8 mouse cellular contexts compared by ENCODE assay signal in the genomic region with DNA sequence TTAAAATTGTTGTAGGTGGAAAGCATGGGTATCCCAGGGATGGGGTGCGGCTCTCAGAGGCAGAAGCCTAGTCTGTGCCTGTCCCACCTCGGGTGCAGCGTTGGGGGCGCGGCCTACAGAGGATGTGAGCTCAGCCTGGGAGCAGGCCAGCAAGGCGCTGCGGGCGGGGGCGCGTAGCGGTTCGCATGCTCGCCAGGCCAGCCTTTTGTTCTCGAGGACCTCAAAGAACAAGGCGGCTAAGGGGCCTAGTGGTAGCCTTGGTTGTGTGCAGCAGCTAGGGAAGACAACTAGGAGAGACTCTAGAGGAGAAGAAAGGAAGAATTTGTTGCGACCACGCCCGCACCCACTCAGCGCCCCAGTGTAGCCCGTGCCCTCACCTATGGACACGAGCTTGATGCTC. TPM values are rescaled to one million over a fixed set of nuclear protein-coding genes. Genes with fewer than 3 reads are reported as not detected.
A peak's percentile ranks its signal among the peaks of the same experiment; 100 is the strongest.
DNase-seq lines count a peak whose midpoint lies in the region; ATAC-seq lines count a peak whose summit lies in the region.

No protein-coding gene starts in this region.

- peak; percentile 59 for ATAC-seq in forebrain, embryonic 11.5 days (replicated peaks; ENCODE audit: low FRiP score)
- ATAC-seq in heart, embryonic 16.5 days (replicated peaks; ENCODE audit: extremely low read depth, insufficient read depth, low FRiP score) = peak; percentile 51
- peak; percentile 19; the same call in 1 of the 2 replicates for ATAC-seq in liver, embryonic 16.5 days (ENCODE audit: low read depth)
- peak; percentile 59 for ATAC-seq in neural tube, embryonic 13.5 days (ENCODE audit: low read depth)

- no peaks in the 10 kb centered on the region for H3K9me3 ChIP-seq in forebrain, embryonic 11.5 days (ENCODE audit: control insufficient read depth, low read length)
- no peaks in the 10 kb centered on the region for H3K9me3 ChIP-seq in heart, embryonic 16.5 days (replicated peaks; ENCODE audit: control insufficient read depth, low read length)
- H3K9me3 ChIP-seq in liver, embryonic 16.5 days (replicated peaks; ENCODE audit: control insufficient read depth, low read length) = no peaks in the 10 kb centered on the region
- H3K9me3 ChIP-seq in neural tube, embryonic 13.5 days = no peaks in the 10 kb centered on the region

- DNase-seq in CD8-positive naive resting alpha-beta T cell, adult 2 months (ENCODE audit: low read depth in 2 of 2, low spot score in 2 of 2) = peak; percentile 25 to 39
- DNase-seq in forebrain, embryonic 11.5 days (ENCODE audit: low spot score) = peak; percentile 84
- peak; percentile 76 to 83 for DNase-seq in kidney, postnatal 36 days
- DNase-seq in testis, postnatal 10 days (ENCODE audit: low spot score) = peak; percentile 86

- no peaks in the 10 kb centered on the region for H3K27me3 ChIP-seq in forebrain, embryonic 11.5 days (ENCODE audit: control insufficient read depth, insufficient read depth, low read length)
- no peaks in the 10 kb centered on the region for H3K27me3 ChIP-seq in heart, embryonic 16.5 days (ENCODE audit: control insufficient read depth, insufficient read depth, low read length)
- H3K27me3 ChIP-seq in liver, embryonic 16.5 days (ENCODE audit: control insufficient read depth, insufficient read depth, low read depth, low read length) = no peaks in the 10 kb centered on the region; the same call in 1 of the 2 replicates
- no peaks in the 10 kb centered on the region for H3K27me3 ChIP-seq in neural tube, embryonic 13.5 days

- H3K9ac ChIP-seq in forebrain, embryonic 11.5 days (ENCODE audit: low read length) = peak overlapping the region; percentile 76
- peak overlapping the region; percentile 86 for H3K9ac ChIP-seq in heart, embryonic 16.5 days (ENCODE audit: low read length)
- peak overlapping the region; percentile 58 for H3K9ac ChIP-seq in liver, embryonic 16.5 days (ENCODE audit: low read depth, low read length)
- peak overlapping the region; percentile 85 for H3K9ac ChIP-seq in neural tube, embryonic 13.5 days

- H3K27ac ChIP-seq in brown adipose tissue, adult 24 weeks (replicated peaks; ENCODE audit: low read depth, low read length) = peak overlapping the region; percentile 89
- peak overlapping the region; percentile 75 for H3K27ac ChIP-seq in forebrain, embryonic 11.5 days (ENCODE audit: low read depth, low read length)
- peak overlapping the region; percentile 94 for H3K27ac ChIP-seq in heart, embryonic 16.5 days (ENCODE audit: low read length)
- peak overlapping the region; percentile 5 for H3K27ac ChIP-seq in liver, embryonic 16.5 days (ENCODE audit: low read length)
- H3K27ac ChIP-seq in neural tube, embryonic 13.5 days (replicated peaks) = peak overlapping the region; percentile 90

- H3K4me3 ChIP-seq in brown adipose tissue, adult 24 weeks (ENCODE audit: insufficient read depth, low read depth, low read length) = peak overlapping the region; percentile 72
- peak overlapping the region; percentile 54 for H3K4me3 ChIP-seq in forebrain, embryonic 11.5 days (ENCODE audit: low read depth, low read length)
- H3K4me3 ChIP-seq in heart, embryonic 16.5 days (ENCODE audit: low read length) = peak overlapping the region; percentile 69
- peak overlapping the region; percentile 63 for H3K4me3 ChIP-seq in liver, embryonic 16.5 days (ENCODE audit: low read depth, low read length)
- H3K4me3 ChIP-seq in neural tube, embryonic 13.5 days = peak overlapping the region; percentile 58

- WGBS in forebrain, embryonic 11.5 days = 11% methylated on average over 19 of the region's 21 CpGs
- WGBS in heart, embryonic 16.5 days = 11% methylated on average over 21 of the region's 21 CpGs
- WGBS in liver, embryonic 16.5 days (ENCODE audit: insufficient replicate concordance) = 17% methylated on average over 21 of the region's 21 CpGs
- WGBS in neural tube, embryonic 13.5 days = 25% methylated on average over 21 of the region's 21 CpGs

- H3K4me1 ChIP-seq in brown adipose tissue, adult 24 weeks (ENCODE audit: control insufficient read depth, insufficient read depth, insufficient read length, low read length) = no peaks in the 10 kb centered on the region
- no peaks in the 10 kb centered on the region for H3K4me1 ChIP-seq in forebrain, embryonic 11.5 days (replicated peaks; ENCODE audit: control insufficient read depth, insufficient read depth, low read length)
- H3K4me1 ChIP-seq in heart, embryonic 16.5 days (ENCODE audit: control insufficient read depth, insufficient read depth, low read length) = peaks cover 9% of the 10 kb centered on the region
- H3K4me1 ChIP-seq in liver, embryonic 16.5 days (ENCODE audit: control insufficient read depth, low read depth, low read length) = peaks cover 23% of the 10 kb centered on the region
- peaks cover 25% of the 10 kb centered on the region for H3K4me1 ChIP-seq in neural tube, embryonic 13.5 days (replicated peaks)

- peak overlapping the region; percentile 61 for H3K4me2 ChIP-seq in forebrain, embryonic 11.5 days (ENCODE audit: low read depth, low read length, severe bottlenecking)
- peak overlapping the region; percentile 75 for H3K4me2 ChIP-seq in heart, embryonic 16.5 days (ENCODE audit: low read depth, low read length)
- H3K4me2 ChIP-seq in liver, embryonic 16.5 days (ENCODE audit: low read depth, low read length) = peak overlapping the region; percentile 91
- H3K4me2 ChIP-seq in neural tube, embryonic 13.5 days = peak overlapping the region; percentile 61

- H3K36me3 ChIP-seq in forebrain, embryonic 11.5 days (ENCODE audit: control insufficient read depth, insufficient read depth, low read length) = peaks cover 3% of the 10 kb centered on the region; the same call in 1 of the 2 replicates
- H3K36me3 ChIP-seq in heart, embryonic 16.5 days (ENCODE audit: control insufficient read depth, insufficient read depth) = peaks cover 24% of the 10 kb centered on the region
- H3K36me3 ChIP-seq in liver, embryonic 16.5 days (ENCODE audit: control insufficient read depth, insufficient read depth) = no peaks in the 10 kb centered on the region
- H3K36me3 ChIP-seq in neural tube, embryonic 13.5 days = peaks cover 27% of the 10 kb centered on the region

RNA-seq across cellular contexts. Expression of gene Flna, which starts 3.9 kb away (rescaled TPM):
- polyA plus RNA-seq in brown adipose tissue, adult 24 weeks (2012; ENCODE audit: insufficient read depth, insufficient read length, missing spikeins) = 24.7 and 28.9 TPM in 2 replicates
- 242 and 249 TPM in 2 replicates for polyA plus RNA-seq in forebrain, embryonic 11.5 days (2014; fragmentation: Nextera tagmentation; extraction: Ambion mirVana)
- polyA plus RNA-seq in heart, embryonic 16.5 days (2015; fragmentation: Nextera tagmentation; extraction: Ambion mirVana) = 129 and 177 TPM in 2 replicates
- polyA plus RNA-seq in liver, embryonic 16.5 days (2015; fragmentation: Nextera tagmentation; extraction: Ambion mirVana) = 42.7 and 53.3 TPM in 2 replicates
- polyA plus RNA-seq in neural tube, embryonic 13.5 days (2015; fragmentation: Nextera tagmentation; extraction: Ambion mirVana) = 90.3 and 102 TPM in 2 replicates

RNA-seq across cellular contexts. Expression of gene Emd, which starts 8.8 kb away (rescaled TPM):
- 18.7 and 31.6 TPM in 2 replicates for polyA plus RNA-seq in brown adipose tissue, adult 24 weeks (2012; ENCODE audit: insufficient read depth, insufficient read length, missing spikeins)
- polyA plus RNA-seq in forebrain, embryonic 11.5 days (2014; fragmentation: Nextera tagmentation; extraction: Ambion mirVana) = 27.0 and 28.0 TPM in 2 replicates
- 13.0 and 16.2 TPM in 2 replicates for polyA plus RNA-seq in heart, embryonic 16.5 days (2015; fragmentation: Nextera tagmentation; extraction: Ambion mirVana)
- 7.4 and 7.7 TPM in 2 replicates for polyA plus RNA-seq in liver, embryonic 16.5 days (2015; fragmentation: Nextera tagmentation; extraction: Ambion mirVana)
- polyA plus RNA-seq in neural tube, embryonic 13.5 days (2015; fragmentation: Nextera tagmentation; extraction: Ambion mirVana) = 16.3 and 16.6 TPM in 2 replicates

RNA-seq across cellular contexts. Expression of gene Rpl10, which starts 24.9 kb away (rescaled TPM):
- polyA plus RNA-seq in brown adipose tissue, adult 24 weeks (2012; ENCODE audit: insufficient read depth, insufficient read length, missing spikeins) = 13.0 and 69.4 TPM in 2 replicates
- polyA plus RNA-seq in forebrain, embryonic 11.5 days (2014; fragmentation: Nextera tagmentation; extraction: Ambion mirVana) = 614 and 677 TPM in 2 replicates
- polyA plus RNA-seq in heart, embryonic 16.5 days (2015; fragmentation: Nextera tagmentation; extraction: Ambion mirVana) = 368 and 465 TPM in 2 replicates
- polyA plus RNA-seq in liver, embryonic 16.5 days (2015; fragmentation: Nextera tagmentation; extraction: Ambion mirVana) = 375 and 448 TPM in 2 replicates
- polyA plus RNA-seq in neural tube, embryonic 13.5 days (2015; fragmentation: Nextera tagmentation; extraction: Ambion mirVana) = 582 and 609 TPM in 2 replicates

RNA-seq across cellular contexts. Expression of gene Taz, which starts 36.0 kb away (rescaled TPM):
- polyA plus RNA-seq in brown adipose tissue, adult 24 weeks (2012; ENCODE audit: insufficient read depth, insufficient read length, missing spikeins) = 45.1 and 49.6 TPM in 2 replicates
- 58.1 and 64.3 TPM in 2 replicates for polyA plus RNA-seq in forebrain, embryonic 11.5 days (2014; fragmentation: Nextera tagmentation; extraction: Ambion mirVana)
- polyA plus RNA-seq in heart, embryonic 16.5 days (2015; fragmentation: Nextera tagmentation; extraction: Ambion mirVana) = 77.6 and 87.9 TPM in 2 replicates
- 27.8 and 30.2 TPM in 2 replicates for polyA plus RNA-seq in liver, embryonic 16.5 days (2015; fragmentation: Nextera tagmentation; extraction: Ambion mirVana)
- polyA plus RNA-seq in neural tube, embryonic 13.5 days (2015; fragmentation: Nextera tagmentation; extraction: Ambion mirVana) = 80.2 and 86.0 TPM in 2 replicates

RNA-seq across cellular contexts. Expression of gene Dnase1l1, which starts 36.5 kb away (rescaled TPM):
- 9.9 and 11.9 TPM in 2 replicates for polyA plus RNA-seq in brown adipose tissue, adult 24 weeks (2012; ENCODE audit: insufficient read depth, insufficient read length, missing spikeins)
- 3.5 and 5.2 TPM in 2 replicates for polyA plus RNA-seq in forebrain, embryonic 11.5 days (2014; fragmentation: Nextera tagmentation; extraction: Ambion mirVana)
- 15.7 and 17.3 TPM in 2 replicates for polyA plus RNA-seq in heart, embryonic 16.5 days (2015; fragmentation: Nextera tagmentation; extraction: Ambion mirVana)
- 22.0 and 23.6 TPM in 2 replicates for polyA plus RNA-seq in liver, embryonic 16.5 days (2015; fragmentation: Nextera tagmentation; extraction: Ambion mirVana)
- 3.4 and 4.5 TPM in 2 replicates for polyA plus RNA-seq in neural tube, embryonic 13.5 days (2015; fragmentation: Nextera tagmentation; extraction: Ambion mirVana)

Comparison
In these comparisons a context has a peak if more than half of its experiments do, and no peak if none do; other contexts are left out.
1. Peak in every context shown above with its lines: DNase-seq, ATAC-seq, H3K4me3 ChIP-seq and H3K27ac ChIP-seq.
2. DNase-seq: peak in every context shown above with its lines; median percentile 86 in testis, postnatal 10 days; 84 in forebrain, embryonic 11.5 days; 80 in kidney, postnatal 36 days; 32 in CD8-positive naive resting alpha-beta T cell, adult 2 months.
3. H3K27ac ChIP-seq: peak in every context shown above with its lines; median percentile 94 in heart, embryonic 16.5 days; 90 in neural tube, embryonic 13.5 days; 89 in brown adipose tissue, adult 24 weeks; 75 in forebrain, embryonic 11.5 days; 5 in liver, embryonic 16.5 days.